Mouse (Mus musculus) intestine, embryonic 14.5 days (tissue): ENCODE data around the gene Pmfbp1. TPM values are rescaled to one million over a fixed set of nuclear protein-coding genes. Genes with fewer than 3 reads are reported as not detected.
A peak's percentile ranks its signal among the peaks of the same experiment; 100 is the strongest.
"Not testable (repeated sequence)": the region's sequence is repeated elsewhere in the genome, so short reads cannot be mapped to it uniquely, and the experiment has no call there.

ENCODE experiments used
- ATAC-seq: fragments of 200-750 bp; cut with Nextera tagmentation; replicated peaks from 2 replicates; pipeline ENCODE4 v1.8.0; 2017; ENCODE audit warnings: low read depth, moderate number of reproducible peaks, moderate TSS enrichment, moderate library complexity; ENCODE audit not compliant: low FRiP score, low TSS enrichment
- DNase-seq: peaks from one replicate; pipeline ENCODE4 v3.0.0-alpha.2; 2018; ENCODE audit warnings: low spot score
- H3K27ac ChIP-seq: fragments of 300-500 bp; sonication (generic); 2 replicates; pipeline ENCODE4 v1.5.1; 2014; ENCODE audit warnings: low read depth, mild to moderate bottlenecking, control low read depth
- H3K27me3 ChIP-seq: fragments of 300-500 bp; sonication (generic); replicated peaks from 2 replicates; pipeline ENCODE4 v1.6.1; 2014; ENCODE audit warnings: low read length, control low read depth; ENCODE audit not compliant: control insufficient read depth, insufficient read depth
- H3K36me3 ChIP-seq: fragments of 300-500 bp; sonication (generic); 2 replicates; pipeline ENCODE4 v1.6.1; 2014; ENCODE audit warnings: low read length, control low read depth; ENCODE audit not compliant: control insufficient read depth, insufficient read depth
- H3K4me1 ChIP-seq: fragments of 300-500 bp; sonication (generic); replicated peaks from 2 replicates; pipeline ENCODE4 v1.6.1; 2014; ENCODE audit warnings: low read length, control low read depth, mixed read lengths; ENCODE audit not compliant: control insufficient read depth, insufficient read depth
- H3K4me2 ChIP-seq: fragments of 300-500 bp; sonication (generic); 2 replicates; pipeline ENCODE4 v1.6.1; 2014; ENCODE audit warnings: low read length
- H3K4me3 ChIP-seq: fragments of 300-500 bp; sonication (generic); 2 replicates; pipeline ENCODE4 v1.5.1; 2014; ENCODE audit warnings: low read depth, low read length, control low read depth, mixed read lengths
- H3K9ac ChIP-seq: fragments of 300-500 bp; sonication (generic); 2 replicates; pipeline ENCODE4 v1.6.1; 2014; ENCODE audit warnings: mild to moderate bottlenecking, low read length
- H3K9me3 ChIP-seq: fragments of 300-500 bp; sonication (generic); 2 replicates; pipeline ENCODE4 v1.6.1; 2016; ENCODE audit warnings: low read length, control low read depth; ENCODE audit not compliant: control insufficient read depth
- WGBS: fragments of 180-500 bp; shearing (Covaris S2); extraction: QIAGEN DNeasy Blood & Tissue Kit; methylation state at CpG from one replicate; pipeline ENCODE4 v1.1.7; 2014; 5-methylcytosine and 5-hydroxymethylcytosine counted together
- polyA plus RNA-seq: library from polyadenylated mRNA; unstranded; fragments of >200 nt; fragmentation: Nextera tagmentation; extraction: Ambion mirVana; gene quantifications from 2 replicates; pipeline ENCODE4 v1.2.1, GENCODE M21; 2014

Gene Pmfbp1
- polyA plus RNA-seq, result 0.05 TPM in 1 of 2 replicates, not detected in the other

- Histone ChIP-seq H3K27ac (no peak within 1 kb of the TSS), H3K9me3 (no peaks in the 10 kb centered on the region), H3K9ac (no peak within 1 kb of the TSS), H3K27me3 (no peaks in the 10 kb centered on the region), H3K4me2 (no peak within 1 kb of the TSS), H3K36me3 (no peaks in the 10 kb centered on the region), H3K4me1 (no peaks in the 10 kb centered on the region), H3K4me3 (no peak within 1 kb of the TSS)
- DNase-seq (no peak), ATAC-seq (no peak)
- 94% methylated on average over 6 of the region's 6 CpGs for WGBS
Measured at GRCm38 (mm10) chr8:109493727-109494126, at the start of gene Pmfbp1. Pmfbp1 (plus strand) TSS chr8:109494027.

GRCm38 (mm10) chr8:109446896-109447295 is 46.9 kb upstream of the Pmfbp1 start:
- WGBS, result 21% methylated on average over 6 of the region's 7 CpGs
- H3K4me1 ChIP-seq, H3K36me3 ChIP-seq, H3K4me2 ChIP-seq, ATAC-seq, H3K9ac ChIP-seq, H3K27me3 ChIP-seq, DNase-seq, H3K9me3 ChIP-seq, H3K27ac ChIP-seq, H3K4me3 ChIP-seq: not testable (repeated sequence)

GRCm38 (mm10) chr8:109451000-109451399 is 42.8 kb upstream of the Pmfbp1 start:
- H3K27ac ChIP-seq, result no peak overlapping the region
- DNase-seq (no peak), ATAC-seq (no peak)
- 69% methylated on average over 7 of the region's 7 CpGs for WGBS
- no peak overlapping the region for H3K9ac ChIP-seq
- H3K4me3 ChIP-seq, result no peak overlapping the region
- H3K9me3 ChIP-seq, result no peaks in the 10 kb centered on the region; the same call in 1 of the 2 replicates
- no peaks in the 10 kb centered on the region for H3K27me3 ChIP-seq
- H3K36me3 ChIP-seq, result no peaks in the 10 kb centered on the region
- no peaks in the 10 kb centered on the region for H3K4me1 ChIP-seq
- H3K4me2 ChIP-seq, result no peak overlapping the region

- DNase-seq (no peak), ATAC-seq (no peak)
- no peaks in the 10 kb centered on the region for H3K36me3 ChIP-seq
- WGBS, result 47% methylated on average over 2 of the region's 2 CpGs
- no peak overlapping the region for H3K9ac ChIP-seq
- no peaks in the 10 kb centered on the region; the same call in 1 of the 2 replicates for H3K9me3 ChIP-seq
- no peak overlapping the region for H3K4me3 ChIP-seq
- H3K4me2 ChIP-seq, result no peak overlapping the region
- H3K27me3 ChIP-seq, result no peaks in the 10 kb centered on the region
- H3K4me1 ChIP-seq, result no peaks in the 10 kb centered on the region
- H3K27ac ChIP-seq, result no peak overlapping the region
Measured at GRCm38 (mm10) chr8:109455113-109455512, 38.7 kb upstream of the Pmfbp1 start.

- Histone ChIP-seq H3K9ac (no peak overlapping the region), H3K9me3 (no peaks in the 10 kb centered on the region), H3K27ac (no peak overlapping the region), H3K4me2 (no peak overlapping the region), H3K27me3 (no peaks in the 10 kb centered on the region), H3K4me1 (no peaks in the 10 kb centered on the region), H3K4me3 (no peak overlapping the region), H3K36me3 (no peaks in the 10 kb centered on the region)
- no peak for ATAC-seq
- WGBS, result 77% methylated on average over 8 of the region's 8 CpGs
- no peak for DNase-seq
Measured at GRCm38 (mm10) chr8:109457387-109457786, 36.4 kb upstream of the Pmfbp1 start.

- no peaks in the 10 kb centered on the region for H3K9me3 ChIP-seq
- H3K4me3 ChIP-seq, result no peak overlapping the region
- H3K27ac ChIP-seq, result no peak overlapping the region
- WGBS, result 71% methylated on average over 12 of the region's 12 CpGs
- H3K36me3 ChIP-seq, result no peaks in the 10 kb centered on the region
- no peak overlapping the region for H3K9ac ChIP-seq
- no peak for ATAC-seq
- no peaks in the 10 kb centered on the region for H3K27me3 ChIP-seq
- no peak for DNase-seq
- H3K4me1 ChIP-seq, result peaks cover 6% of the 10 kb centered on the region; the same call in 1 of the 2 replicates
- H3K4me2 ChIP-seq, result no peak overlapping the region
Measured at GRCm38 (mm10) chr8:109458580-109458979, 35.2 kb upstream of the Pmfbp1 start.

- Histone ChIP-seq H3K9me3 (no peaks in the 10 kb centered on the region), H3K9ac (no peak overlapping the region), H3K36me3 (no peaks in the 10 kb centered on the region), H3K27ac (no peak overlapping the region), H3K4me3 (no peak overlapping the region), H3K27me3 (no peaks in the 10 kb centered on the region), H3K4me1 (peaks cover 17% of the 10 kb centered on the region), H3K4me2 (no peak overlapping the region)
- DNase-seq (no peak), ATAC-seq (no peak)
- WGBS, result 23% methylated on average over 2 of the region's 2 CpGs
Measured at GRCm38 (mm10) chr8:109463075-109463474, 30.8 kb upstream of the Pmfbp1 start.

- H3K4me3 ChIP-seq, result peak overlapping the region; percentile 7; the same call in 1 of the 2 replicates
- no peaks in the 10 kb centered on the region for H3K9me3 ChIP-seq
- H3K4me2 ChIP-seq, result peak overlapping the region; percentile 34
- no peaks in the 10 kb centered on the region for H3K36me3 ChIP-seq
- peaks cover 17% of the 10 kb centered on the region for H3K4me1 ChIP-seq
- DNase-seq (peak; percentile 64), ATAC-seq (no peak)
- H3K27ac ChIP-seq, result no peak overlapping the region
- no peak overlapping the region for H3K9ac ChIP-seq
- no peaks in the 10 kb centered on the region for H3K27me3 ChIP-seq
- 25% methylated on average over 13 of the region's 13 CpGs for WGBS
Measured at GRCm38 (mm10) chr8:109463677-109464313, 30.0 kb upstream of the Pmfbp1 start.

GRCm38 (mm10) chr8:109464451-109464891 is 29.4 kb upstream of the Pmfbp1 start:
- 36% methylated on average over 15 of the region's 15 CpGs for WGBS
- Histone ChIP-seq H3K4me1 (peaks cover 17% of the 10 kb centered on the region), H3K4me2 (peak overlapping the region; percentile 34), H3K27ac (no peak overlapping the region), H3K9ac (no peak overlapping the region), H3K9me3 (no peaks in the 10 kb centered on the region), H3K27me3 (no peaks in the 10 kb centered on the region), H3K4me3 (no peak overlapping the region), H3K36me3 (no peaks in the 10 kb centered on the region)
- DNase-seq (peak; percentile 61), ATAC-seq (peak; percentile 76; the same call in 1 of the 2 replicates)
